8 mouse cellular contexts compared by ENCODE assay signal in genomic region chr11:87709513-87710261, GRCm38 (mm10). TPM values are rescaled to one million over a fixed set of nuclear protein-coding genes. Genes with fewer than 3 reads are reported as not detected.
DNase-seq lines count a peak whose midpoint lies in the region; ATAC-seq and TF ChIP-seq lines count a peak whose summit lies in the region.

No protein-coding gene starts in this region.

- H3K4me2 ChIP-seq in limb, embryonic 11.5 days (ENCODE audit: low read depth, severe bottlenecking) = peak overlapping the region; percentile 74
- peak overlapping the region; percentile 46 for H3K4me2 ChIP-seq in midbrain, embryonic 12.5 days (replicated peaks)

- no peaks in the 10 kb centered on the region for H3K27me3 ChIP-seq in G1E (ENCODE audit: insufficient read depth, low read length)
- H3K27me3 ChIP-seq in limb, embryonic 11.5 days (ENCODE audit: control insufficient read depth, insufficient read depth, low read length) = no peaks in the 10 kb centered on the region
- H3K27me3 ChIP-seq in midbrain, embryonic 12.5 days = peaks cover 37% of the 10 kb centered on the region

- WGBS in limb, embryonic 11.5 days = 4% methylated on average over 21 of the region's 21 CpGs
- WGBS in midbrain, embryonic 12.5 days = 15% methylated on average over 21 of the region's 21 CpGs

- H3K27ac ChIP-seq in limb, embryonic 11.5 days (replicated peaks; ENCODE audit: low read depth, low read length) = no peak overlapping the region
- no peak overlapping the region for H3K27ac ChIP-seq in midbrain, embryonic 12.5 days (replicated peaks)

- no peak for TF ChIP-seq CTCF in G1E (IDR thresholded peaks at IDR 0.05; ENCODE audit: low read depth, low read length)

- H3K9ac ChIP-seq in limb, embryonic 11.5 days (ENCODE audit: low read length) = peak overlapping the region; percentile 57
- no peak overlapping the region for H3K9ac ChIP-seq in midbrain, embryonic 12.5 days (replicated peaks)

- ATAC-seq in G1E (ENCODE audit: extremely low read depth, insufficient number of reproducible peaks, low FRiP score, poor library complexity, severe bottlenecking) = no peak
- peak; percentile 24 to 48; a peak in 2 of 4 replicates for ATAC-seq in hematopoietic stem cell, adult 5-6 weeks (replicated peaks in 1 of 2; ENCODE audit: insufficient read depth in 1 of 2, low FRiP score in 2 of 2, low TSS enrichment in 1 of 2, low read depth in 1 of 2, poor library complexity in 2 of 2, severe bottlenecking in 2 of 2)
- ATAC-seq in limb, embryonic 11.5 days (ENCODE audit: insufficient number of reproducible peaks, low FRiP score, low TSS enrichment, low read depth) = peak; percentile 76; the same call in 1 of the 2 replicates
- no peak for ATAC-seq in midbrain, embryonic 12.5 days (ENCODE audit: low FRiP score, low read depth)

- peak; percentile 35 for DNase-seq in G1E (ENCODE audit: low spot score)
- peak; percentile 80 for DNase-seq in embryo, embryonic 10 days (ENCODE audit: low spot score)
- peak; percentile 81 for DNase-seq in limb, embryonic 11.5 days (ENCODE audit: low spot score)
- DNase-seq in urinary bladder, adult 18-20 months (ENCODE audit: low spot score in 2 of 2) = peak; percentile 64 to 77
- DNase-seq in gastrocnemius, adult 8-10 months (ENCODE audit: low spot score in 2 of 2) = no peak
- no peak for DNase-seq in frontal cortex, postnatal 36 days (ENCODE audit: low spot score in 2 of 2)

- peaks cover 68% of the 10 kb centered on the region for H3K36me3 ChIP-seq in G1E (replicated peaks)
- no peaks in the 10 kb centered on the region for H3K36me3 ChIP-seq in limb, embryonic 11.5 days (ENCODE audit: control insufficient read depth, insufficient read depth, low read length)
- no peaks in the 10 kb centered on the region for H3K36me3 ChIP-seq in midbrain, embryonic 12.5 days

- peaks cover 80% of the 10 kb centered on the region for H3K4me1 ChIP-seq in G1E (ENCODE audit: insufficient read depth, low read depth, low read length)
- peaks cover 8% of the 10 kb centered on the region; the same call in 1 of the 2 replicates for H3K4me1 ChIP-seq in limb, embryonic 11.5 days (ENCODE audit: control insufficient read depth, insufficient read depth, low read length)
- H3K4me1 ChIP-seq in midbrain, embryonic 12.5 days = peaks cover 17% of the 10 kb centered on the region

- H3K9me3 ChIP-seq in G1E (replicated peaks) = no peaks in the 10 kb centered on the region
- H3K9me3 ChIP-seq in limb, embryonic 11.5 days (ENCODE audit: control insufficient read depth, low read length) = no peaks in the 10 kb centered on the region
- no peaks in the 10 kb centered on the region for H3K9me3 ChIP-seq in midbrain, embryonic 12.5 days

- peak overlapping the region; percentile 59; the same call in 1 of the 2 replicates for H3K4me3 ChIP-seq in G1E (ENCODE audit: low read depth, low read length)
- peak overlapping the region; percentile 22 for H3K4me3 ChIP-seq in limb, embryonic 11.5 days (ENCODE audit: low read depth, low read length)
- 0 out of 2 replicates have a peak overlapping the region, but pooled peaks have one; percentile 18 for H3K4me3 ChIP-seq in midbrain, embryonic 12.5 days

RNA-seq across cellular contexts. Expression of gene Supt4a, which starts 27.7 kb away (rescaled TPM):
- total RNA-seq in G1E (2014; fragmentation: Nextera tagmentation) (64.1 and 95.8 TPM in 2 replicates), G1E (2017) (155 and 172 TPM in 2 replicates)
- polyA plus RNA-seq in G1E (2012) = 14.7 and 15.4 TPM in 2 replicates
- total RNA-seq in hematopoietic stem cell, adult 5-6 weeks (2017) = 61.7 and 69.9 TPM in 2 replicates
- 184 TPM in 2 replicates for polyA plus RNA-seq in limb, embryonic 11.5 days (2014; fragmentation: Nextera tagmentation; extraction: Ambion mirVana)
- polyA plus RNA-seq in midbrain, embryonic 12.5 days (2016; fragmentation: Nextera tagmentation; extraction: Ambion mirVana) = 139 and 145 TPM in 2 replicates
- total RNA-seq in gastrocnemius, adult 8-10 months (2022) = 10 to 100 TPM; 33.6 to 41.0 (median 36.9) TPM

RNA-seq across cellular contexts. Expression of gene Rnf43, which starts 47.2 kb away (rescaled TPM):
- 28.4 and 31.1 TPM in 2 replicates for total RNA-seq in G1E (2014; fragmentation: Nextera tagmentation)
- 13.9 and 14.8 TPM in 2 replicates for total RNA-seq in G1E (2017)
- polyA plus RNA-seq in G1E (2012) = 5.4 and 8.7 TPM in 2 replicates
- total RNA-seq in hematopoietic stem cell, adult 5-6 weeks (2017) = 0.69 TPM in 1 of 2 replicates, not detected in the other
- 1.6 and 2.0 TPM in 2 replicates for polyA plus RNA-seq in limb, embryonic 11.5 days (2014; fragmentation: Nextera tagmentation; extraction: Ambion mirVana)
- 0.93 and 1.5 TPM in 2 replicates for polyA plus RNA-seq in midbrain, embryonic 12.5 days (2016; fragmentation: Nextera tagmentation; extraction: Ambion mirVana)
- 1 to 10 TPM in 3 of 4 experiments, under 1 TPM in 1; 0.92 to 1.7 (median 1.6) TPM for total RNA-seq in gastrocnemius, adult 8-10 months (2022)

RNA-seq across cellular contexts. Expression of gene Tspoap1, which starts 50.7 kb away (rescaled TPM):
- total RNA-seq in G1E (2014; fragmentation: Nextera tagmentation) (3.9 and 9.9 TPM in 2 replicates), G1E (2017) (17.4 and 21.2 TPM in 2 replicates)
- polyA plus RNA-seq in G1E (2012) = 10.2 and 10.4 TPM in 2 replicates
- total RNA-seq in hematopoietic stem cell, adult 5-6 weeks (2017) = 6.8 and 7.7 TPM in 2 replicates
- 1.7 and 2.4 TPM in 2 replicates for polyA plus RNA-seq in limb, embryonic 11.5 days (2014; fragmentation: Nextera tagmentation; extraction: Ambion mirVana)
- polyA plus RNA-seq in midbrain, embryonic 12.5 days (2016; fragmentation: Nextera tagmentation; extraction: Ambion mirVana) = 40.6 and 43.5 TPM in 2 replicates
- not detected for total RNA-seq in gastrocnemius, adult 8-10 months (2022)

Comparison
In these comparisons a context has a peak if more than half of its experiments do, and no peak if none do; other contexts are left out.
1. ATAC-seq: peak in hematopoietic stem cell, adult 5-6 weeks (2 of 2) and limb, embryonic 11.5 days (single experiment); none in G1E (single experiment) and midbrain, embryonic 12.5 days (single experiment).
2. DNase-seq: peak in G1E (single experiment), embryo, embryonic 10 days (single experiment), limb, embryonic 11.5 days (single experiment) and urinary bladder, adult 18-20 months (2 of 2); none in gastrocnemius, adult 8-10 months (0 of 2) and frontal cortex, postnatal 36 days (0 of 2).
3. Peak in every context shown above with its lines, with median percentiles within 50 percentile points of each other: H3K4me3 ChIP-seq.